Mouse (Mus musculus): ENCODE measurements at regions not wholly inside any gene's neighbourhood (a gene's known extent, or its start where the extent isn't known, plus 50 kb on each side); places are given as distances from the start of the nearest gene placed in this dataset.
A peak's percentile ranks its signal among the peaks of the same experiment; 100 is the strongest.
"Not testable (repeated sequence)": the region's sequence is repeated elsewhere in the genome, so short reads cannot be mapped to it uniquely, and the experiment has no call there.

DNA sequence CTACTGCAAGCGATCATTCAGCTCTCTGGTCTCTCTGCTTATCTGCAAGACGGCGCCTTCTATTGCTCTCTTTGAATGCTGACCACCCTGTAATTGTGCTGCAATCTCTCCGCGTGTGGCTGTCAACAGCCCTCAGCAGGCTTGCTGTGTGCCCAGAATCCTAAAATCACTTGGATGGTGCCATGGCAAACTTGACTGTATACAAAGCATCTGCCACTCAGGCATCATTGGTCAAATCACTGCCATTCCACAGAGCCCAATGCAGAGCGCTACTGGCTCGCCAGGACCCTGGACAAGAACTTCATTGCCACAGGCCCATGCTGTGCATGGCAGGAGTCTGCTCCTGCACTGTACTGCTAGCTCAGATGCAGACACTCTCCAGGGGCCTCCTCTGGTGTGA is 142.3 kb upstream of the Tas2r119 start:
- peaks cover 10% of the 10 kb centered on the region for H3K4me1 ChIP-seq (replicated peaks)
- no peaks in the 10 kb centered on the region for H3K36me3 ChIP-seq
- H3K4me2 ChIP-seq, result 0 out of 2 replicates have a peak overlapping the region, but pooled peaks have one; percentile 6
- H3K9me3 ChIP-seq, result no peaks in the 10 kb centered on the region
- ATAC-seq (ENCODE audit: low FRiP score, low read depth), result peak; percentile 87
- H3K4me3 ChIP-seq, result no peak overlapping the region
- WGBS, result 21% methylated on average over 7 of the region's 7 CpGs
- no peak overlapping the region for H3K9ac ChIP-seq
- H3K27me3 ChIP-seq, result no peaks in the 10 kb centered on the region
- no peak overlapping the region for H3K27ac ChIP-seq (replicated peaks)

DNA sequence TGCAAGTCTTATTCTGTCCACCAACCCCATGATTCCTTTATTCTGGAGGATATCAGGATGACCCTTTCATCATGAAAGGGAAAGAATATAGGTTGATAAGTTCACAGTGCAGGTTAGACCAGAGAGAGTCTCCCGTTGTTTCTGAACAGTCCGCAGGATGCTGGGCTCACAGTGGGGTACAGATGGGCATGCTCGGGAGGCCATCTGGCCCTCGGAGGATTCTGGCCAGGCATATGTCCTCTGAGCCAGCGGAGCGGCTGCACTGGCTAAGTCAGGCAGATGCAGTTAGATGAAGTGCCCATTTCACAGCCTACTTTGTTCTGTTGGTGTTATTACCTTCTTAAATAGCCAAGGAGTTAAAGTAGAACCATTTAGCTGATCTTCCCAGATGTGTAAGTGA is 135.3 kb upstream of the Tas2r119 start:
- ATAC-seq (ENCODE audit: low FRiP score, low read depth), result no peak
- Histone ChIP-seq H3K27ac (replicated peaks) (no peak overlapping the region), H3K36me3 (no peaks in the 10 kb centered on the region), H3K4me3 (no peak overlapping the region), H3K9ac (no peak overlapping the region), H3K9me3 (no peaks in the 10 kb centered on the region), H3K4me2 (no peak overlapping the region), H3K4me1 (replicated peaks) (no peaks in the 10 kb centered on the region), H3K27me3 (no peaks in the 10 kb centered on the region)
- WGBS, result 81% methylated on average over 6 of the region's 6 CpGs

DNA sequence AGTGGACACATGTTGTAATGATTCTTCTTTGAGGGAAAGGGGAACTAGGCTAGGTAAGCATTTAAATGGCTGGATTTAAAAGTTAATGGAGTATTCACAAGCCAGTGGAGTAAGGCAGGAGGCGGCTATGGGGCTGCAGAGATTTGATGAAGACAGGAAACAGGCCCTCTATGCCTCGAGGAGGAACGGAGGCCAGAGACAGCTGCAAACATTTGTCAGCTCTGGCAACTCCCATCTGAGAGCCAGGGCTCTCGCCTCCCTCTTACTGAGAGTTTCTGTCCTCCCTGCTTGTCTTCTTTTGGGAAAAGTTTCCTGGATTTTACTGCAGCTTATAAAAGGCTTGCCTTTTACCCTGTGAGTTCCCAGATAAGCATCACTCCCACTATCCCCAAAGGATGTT is 134.9 kb upstream of the Tas2r119 start:
- H3K4me2 ChIP-seq, result no peak overlapping the region
- no peaks in the 10 kb centered on the region for H3K27me3 ChIP-seq
- H3K9ac ChIP-seq, result no peak overlapping the region
- no peak for ATAC-seq (ENCODE audit: low FRiP score, low read depth)
- no peaks in the 10 kb centered on the region for H3K9me3 ChIP-seq
- no peaks in the 10 kb centered on the region for H3K4me1 ChIP-seq (replicated peaks)
- H3K36me3 ChIP-seq, result no peaks in the 10 kb centered on the region
- H3K4me3 ChIP-seq, result no peak overlapping the region
- WGBS, result 54% methylated on average over 4 of the region's 4 CpGs
- no peak overlapping the region for H3K27ac ChIP-seq (replicated peaks)

DNA sequence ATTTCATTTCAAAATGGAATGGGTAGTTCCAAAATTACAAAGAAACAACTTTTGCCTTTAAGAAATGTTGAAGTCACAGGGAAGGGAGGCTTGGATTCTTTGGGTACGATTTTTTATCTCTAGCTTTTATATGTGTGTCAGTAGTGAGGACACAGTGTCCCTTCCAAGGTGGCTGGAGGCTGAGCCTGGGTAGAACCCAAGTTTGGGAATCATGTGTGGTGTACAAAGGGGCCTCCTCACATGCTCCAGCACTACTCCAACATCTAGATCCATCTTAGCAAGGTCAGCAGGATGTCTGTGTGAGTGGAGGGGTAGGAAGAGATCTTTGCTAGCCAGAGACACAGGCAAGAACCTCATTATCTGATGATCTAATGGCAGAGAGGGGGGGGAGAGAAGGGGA is 134.5 kb upstream of the Tas2r119 start:
- ATAC-seq (ENCODE audit: low FRiP score, low read depth), result no peak
- H3K27me3 ChIP-seq, result no peaks in the 10 kb centered on the region
- no peaks in the 10 kb centered on the region for H3K9me3 ChIP-seq
- WGBS, result 88% methylated on average over 1 of the region's 1 CpGs
- no peak overlapping the region for H3K9ac ChIP-seq
- H3K36me3 ChIP-seq, result no peaks in the 10 kb centered on the region
- no peak overlapping the region for H3K27ac ChIP-seq (replicated peaks)
- no peaks in the 10 kb centered on the region for H3K4me1 ChIP-seq (replicated peaks)
- H3K4me3 ChIP-seq, result no peak overlapping the region
- no peak overlapping the region for H3K4me2 ChIP-seq

DNA sequence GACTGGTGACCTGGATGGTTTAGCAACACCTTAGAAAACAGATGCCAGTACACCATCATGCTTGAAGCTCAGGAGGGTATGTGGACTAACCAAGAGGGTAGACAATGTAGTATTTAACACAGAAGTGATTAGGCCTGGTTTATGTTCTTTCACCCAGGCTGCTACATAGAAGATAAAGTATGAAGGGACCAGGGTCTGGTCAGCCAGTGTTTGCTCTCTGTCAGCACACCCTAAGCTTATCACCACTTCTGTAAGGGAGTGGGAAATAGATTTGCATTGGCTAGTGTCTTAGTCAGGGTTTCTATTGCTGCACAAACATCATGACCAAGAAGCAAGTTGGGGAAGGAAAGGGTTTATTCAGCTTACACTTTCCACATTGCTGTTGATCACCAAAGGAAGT is 133.9 kb upstream of the Tas2r119 start:
- Histone ChIP-seq H3K4me3 (no peak overlapping the region), H3K9ac (no peak overlapping the region), H3K27me3 (no peaks in the 10 kb centered on the region), H3K4me1 (replicated peaks) (no peaks in the 10 kb centered on the region), H3K9me3 (no peaks in the 10 kb centered on the region), H3K4me2 (no peak overlapping the region), H3K36me3 (no peaks in the 10 kb centered on the region), H3K27ac (replicated peaks) (no peak overlapping the region)
- ATAC-seq (ENCODE audit: low FRiP score, low read depth), result no peak

DNA sequence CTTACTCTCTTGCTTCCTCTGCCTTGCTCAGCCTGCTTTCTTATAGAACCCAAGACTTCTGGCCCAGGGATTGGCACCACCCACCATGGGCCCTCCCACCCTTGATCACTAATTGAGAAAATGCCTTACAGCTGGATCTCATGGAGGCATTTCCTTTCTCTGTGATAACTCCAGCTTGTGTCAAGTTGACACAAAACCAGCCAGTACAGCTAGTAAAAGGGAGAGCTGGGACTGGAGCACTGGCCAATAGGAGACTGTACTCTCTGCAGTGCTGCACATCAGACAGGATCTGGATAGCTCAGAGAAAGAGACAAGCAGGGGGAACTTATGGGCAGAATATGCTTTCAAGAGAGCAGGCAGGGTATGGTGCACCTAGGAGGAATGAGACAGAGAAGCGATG is 133.4 kb upstream of the Tas2r119 start:
- not testable (repeated sequence) for H3K36me3 ChIP-seq; ATAC-seq (ENCODE audit: low FRiP score, low read depth); H3K4me1 ChIP-seq (replicated peaks); H3K27me3 ChIP-seq; H3K4me2 ChIP-seq; H3K9me3 ChIP-seq; H3K4me3 ChIP-seq; H3K27ac ChIP-seq (replicated peaks); H3K9ac ChIP-seq
- WGBS, result 97% methylated on average over 1 of the region's 1 CpGs

DNA sequence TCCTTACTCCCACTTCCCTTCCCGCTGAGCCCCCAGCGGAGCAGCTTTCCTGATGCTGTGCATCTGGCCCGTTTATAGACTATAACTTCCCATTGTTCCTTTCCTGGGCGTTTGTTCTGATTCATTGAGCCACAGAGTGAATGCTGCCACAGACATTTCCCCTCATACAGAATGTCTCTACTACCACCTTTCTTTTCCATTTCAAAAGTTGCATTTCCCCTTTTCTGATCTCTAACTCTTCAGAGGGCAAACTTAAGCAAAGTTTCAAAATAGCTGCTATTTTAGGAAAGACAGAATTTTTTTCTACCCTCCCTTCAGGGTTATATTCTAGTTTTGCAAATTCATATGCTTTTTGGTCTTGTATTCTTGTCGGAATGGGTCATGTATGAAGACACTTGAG is 128.3 kb upstream of the Tas2r119 start:
- Histone ChIP-seq H3K27me3 (no peaks in the 10 kb centered on the region), H3K36me3 (no peaks in the 10 kb centered on the region), H3K27ac (replicated peaks) (no peak overlapping the region), H3K4me2 (no peak overlapping the region), H3K4me3 (no peak overlapping the region), H3K9me3 (no peaks in the 10 kb centered on the region), H3K9ac (no peak overlapping the region), H3K4me1 (replicated peaks) (peaks cover 3% of the 10 kb centered on the region; the same call in 1 of the 2 replicates)
- WGBS, result 32% methylated on average over 5 of the region's 5 CpGs
- no peak for ATAC-seq (ENCODE audit: low FRiP score, low read depth)

DNA sequence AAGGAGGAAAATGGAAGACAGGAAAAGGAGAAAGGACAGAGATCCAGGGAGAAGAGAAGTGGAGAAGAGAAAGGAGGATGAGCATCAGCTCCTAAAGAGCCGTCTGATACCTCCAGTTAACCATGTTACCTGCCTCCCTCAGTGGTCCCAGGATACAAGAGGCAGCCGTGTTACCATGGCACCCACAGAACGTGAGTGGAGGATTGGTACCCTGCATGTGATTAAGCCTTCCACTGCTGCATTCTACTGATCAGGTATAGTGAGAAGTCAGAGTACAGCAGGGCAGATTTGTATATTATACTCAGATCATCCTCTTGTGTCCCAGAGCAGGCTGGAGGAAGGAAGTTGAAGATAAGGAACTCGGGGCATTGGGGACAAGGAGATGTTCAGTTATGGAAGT is 115.5 kb upstream of the Tas2r119 start:
- H3K36me3 ChIP-seq, result no peaks in the 10 kb centered on the region
- no peak overlapping the region for H3K4me2 ChIP-seq
- no peak overlapping the region for H3K9ac ChIP-seq
- no peaks in the 10 kb centered on the region for H3K4me1 ChIP-seq (replicated peaks)
- H3K27me3 ChIP-seq, result no peaks in the 10 kb centered on the region
- WGBS, result 62% methylated on average over 4 of the region's 4 CpGs
- 0 out of 2 replicates have a peak, but pooled peaks have one; percentile 56 for ATAC-seq (ENCODE audit: low FRiP score, low read depth)
- no peak overlapping the region for H3K4me3 ChIP-seq
- H3K27ac ChIP-seq (replicated peaks), result no peak overlapping the region
- H3K9me3 ChIP-seq, result no peaks in the 10 kb centered on the region

DNA sequence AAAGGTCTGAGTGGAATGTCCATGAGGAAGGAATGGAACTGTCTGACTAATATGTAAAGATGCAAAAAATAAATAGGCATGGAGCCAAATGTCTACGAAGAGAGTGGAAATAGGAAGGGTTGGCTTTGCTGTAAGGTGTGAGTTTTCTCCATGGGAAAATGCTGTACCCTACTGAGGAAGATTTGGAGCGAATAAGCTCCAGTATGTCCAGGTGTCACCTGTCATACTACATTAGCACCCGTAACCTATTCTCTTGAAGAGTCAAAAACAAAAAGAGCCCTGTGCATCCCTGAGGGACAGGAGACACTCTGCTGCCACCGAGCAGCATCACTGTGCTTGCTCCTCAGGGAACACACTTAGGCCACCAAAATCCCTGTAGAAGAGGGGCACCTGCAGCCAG is 95.0 kb upstream of the Tas2r119 start:
- Histone ChIP-seq H3K36me3 (no peaks in the 10 kb centered on the region), H3K9me3 (no peaks in the 10 kb centered on the region), H3K4me3 (no peak overlapping the region), H3K9ac (no peak overlapping the region), H3K4me2 (no peak overlapping the region), H3K27me3 (no peaks in the 10 kb centered on the region), H3K4me1 (replicated peaks) (no peaks in the 10 kb centered on the region), H3K27ac (replicated peaks) (no peak overlapping the region)
- 84% methylated on average over 4 of the region's 4 CpGs for WGBS
- ATAC-seq (ENCODE audit: low FRiP score, low read depth), result no peak

DNA sequence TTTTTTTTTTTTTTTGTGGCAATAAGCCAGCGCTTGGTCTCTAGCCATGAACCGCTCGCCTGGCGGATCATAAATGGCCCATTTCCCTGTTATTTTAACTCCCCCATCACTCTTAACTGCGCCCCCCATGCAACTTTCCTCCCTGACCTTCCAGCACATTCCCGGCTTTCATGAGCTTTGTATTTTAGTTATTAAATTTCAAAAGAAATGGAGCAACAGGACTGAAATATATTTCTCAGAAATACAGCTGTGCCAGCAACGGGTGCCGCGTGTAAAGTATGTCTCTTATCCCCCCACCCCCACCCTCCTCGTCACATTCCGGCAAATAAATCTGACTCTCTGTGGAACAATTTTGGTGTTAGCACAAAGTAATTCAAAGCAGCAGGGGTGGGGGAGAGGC is 83.2 kb upstream of the Tas2r119 start:
- no peak overlapping the region for H3K9ac ChIP-seq
- 52% methylated on average over 11 of the region's 11 CpGs for WGBS
- H3K4me3 ChIP-seq, result no peak overlapping the region
- H3K27ac ChIP-seq (replicated peaks), result no peak overlapping the region
- no peaks in the 10 kb centered on the region for H3K4me1 ChIP-seq (replicated peaks)
- H3K36me3 ChIP-seq, result no peaks in the 10 kb centered on the region
- H3K4me2 ChIP-seq, result no peak overlapping the region
- H3K27me3 ChIP-seq, result no peaks in the 10 kb centered on the region
- no peak for ATAC-seq (ENCODE audit: low FRiP score, low read depth)
- H3K9me3 ChIP-seq, result no peaks in the 10 kb centered on the region

DNA sequence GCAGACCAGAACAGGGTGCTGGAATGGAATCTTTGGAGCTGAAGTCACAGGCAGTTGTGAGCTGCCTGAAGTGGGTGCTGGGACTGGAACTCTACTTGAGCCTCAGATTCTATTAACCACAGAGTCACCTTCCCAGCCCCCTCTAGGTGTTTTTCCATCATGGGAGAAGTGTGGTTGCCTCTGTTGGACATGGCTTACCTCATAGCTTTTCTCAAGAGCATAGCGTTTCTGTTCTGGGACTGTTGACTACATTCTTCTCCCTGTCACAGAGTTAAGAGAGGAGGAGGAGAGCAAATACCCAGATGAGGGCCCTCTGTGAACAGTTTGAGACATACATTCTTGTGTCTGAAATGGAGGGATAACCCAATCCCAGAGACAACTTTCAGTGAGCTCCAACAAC is 81.5 kb upstream of the Tas2r119 start:
- H3K27me3 ChIP-seq, result no peaks in the 10 kb centered on the region
- no peaks in the 10 kb centered on the region for H3K4me1 ChIP-seq (replicated peaks)
- 100% methylated on average over 1 of the region's 1 CpGs for WGBS

DNA sequence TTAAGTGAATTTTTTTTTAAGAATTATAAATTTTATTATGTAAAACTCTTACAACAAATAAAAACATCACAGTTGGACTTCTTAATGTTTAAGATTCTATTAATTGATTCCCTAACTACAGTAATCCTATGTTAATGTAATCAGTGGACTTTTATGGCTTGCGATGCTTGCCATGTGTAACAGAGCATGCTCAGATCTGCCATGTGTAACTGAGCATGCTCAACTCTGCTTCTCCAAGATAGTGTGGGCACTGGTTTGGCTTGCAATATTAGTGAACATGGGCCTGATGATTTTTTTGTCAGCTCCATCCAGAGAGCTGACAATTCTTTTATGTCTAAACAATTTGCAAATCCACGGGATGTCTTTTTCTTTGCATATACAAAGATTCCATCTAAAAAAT is 66.4 kb upstream of the Tas2r119 start:
- Histone ChIP-seq H3K9ac (no peak overlapping the region), H3K9me3 (no peaks in the 10 kb centered on the region), H3K4me3 (no peak overlapping the region), H3K36me3 (no peaks in the 10 kb centered on the region), H3K4me2 (no peak overlapping the region), H3K27me3 (no peaks in the 10 kb centered on the region), H3K27ac (replicated peaks) (no peak overlapping the region), H3K4me1 (replicated peaks) (no peaks in the 10 kb centered on the region)
- ATAC-seq (ENCODE audit: low FRiP score, low read depth), result no peak
- WGBS, result 90% methylated on average over 2 of the region's 2 CpGs

More for the DNA sequence above, 81.5 kb upstream of the Tas2r119 start:
- Histone ChIP-seq H3K27ac (replicated peaks) (no peak overlapping the region), H3K4me3 (no peak overlapping the region), H3K36me3 (no peaks in the 10 kb centered on the region), H3K9ac (no peak overlapping the region), H3K9me3 (no peaks in the 10 kb centered on the region), H3K4me2 (no peak overlapping the region)
- no peak for ATAC-seq (ENCODE audit: low FRiP score, low read depth)

Measured in hindbrain, embryonic 15.5 days (tissue).